Mouse (Mus musculus) kidney, embryonic 14.5 days (tissue): ENCODE measurements around the gene Sema4c. TPM values are rescaled to one million over a fixed set of nuclear protein-coding genes. Genes with fewer than 3 reads are reported as not detected.
"Not testable (repeated sequence)": the region's sequence is repeated elsewhere in the genome, so short reads cannot be mapped to it uniquely, and the experiment has no call there.

Source experiments
- ATAC-seq: fragments of 200-750 bp; cut with Nextera tagmentation; 2 replicates; pipeline ENCODE4 v1.8.0; 2017; ENCODE audit warnings: moderate number of reproducible peaks, mild to moderate bottlenecking, moderate TSS enrichment, moderate library complexity; ENCODE audit not compliant: low FRiP score, low TSS enrichment
- H3K27ac ChIP-seq: fragments of 300-500 bp; sonication (generic); 2 replicates; pipeline ENCODE4 v1.5.1; 2014; ENCODE audit warnings: low read depth, mild to moderate bottlenecking, low read length, moderate library complexity, mixed read lengths
- H3K27me3 ChIP-seq: fragments of 300-500 bp; sonication (generic); 2 replicates; pipeline ENCODE4 v1.6.1; 2014; ENCODE audit warnings: mild to moderate bottlenecking, low read length; ENCODE audit not compliant: control insufficient read depth, insufficient read depth
- H3K36me3 ChIP-seq: fragments of 300-500 bp; sonication (generic); 2 replicates; pipeline ENCODE4 v1.6.1; 2014; ENCODE audit warnings: low read length, mixed read lengths; ENCODE audit not compliant: control insufficient read depth, insufficient read depth
- H3K4me1 ChIP-seq: fragments of 300-500 bp; sonication (generic); 2 replicates; pipeline ENCODE4 v1.6.1; 2014; ENCODE audit warnings: low read length, mixed read lengths; ENCODE audit not compliant: control insufficient read depth, insufficient read depth
- H3K4me2 ChIP-seq: fragments of 300-500 bp; sonication (generic); replicated peaks from 2 replicates; pipeline ENCODE4 v1.6.1; 2014; ENCODE audit warnings: low read depth, mild to moderate bottlenecking, low read length
- H3K4me3 ChIP-seq: fragments of 300-500 bp; sonication (generic); 2 replicates; pipeline ENCODE4 v1.5.1; 2014; ENCODE audit warnings: mild to moderate bottlenecking, low read length
- H3K9ac ChIP-seq: fragments of 300-500 bp; sonication (generic); 2 replicates; pipeline ENCODE4 v1.6.1; 2014; ENCODE audit warnings: low read depth, mild to moderate bottlenecking, low read length, moderate library complexity
- H3K9me3 ChIP-seq: fragments of 300-500 bp; sonication (generic); 2 replicates; pipeline ENCODE4 v1.6.1; 2016; ENCODE audit warnings: low read length; ENCODE audit not compliant: control insufficient read depth
- WGBS: fragments of 180-500 bp; shearing (Covaris S2); extraction: QIAGEN DNeasy Blood & Tissue Kit; methylation state at CpG from one replicate; pipeline ENCODE4 v1.1.7; 2014; 5-methylcytosine and 5-hydroxymethylcytosine counted together
- polyA plus RNA-seq: library from polyadenylated mRNA; unstranded; fragments of >200 nt; fragmentation: Nextera tagmentation; extraction: Ambion mirVana; gene quantifications from 2 replicates; pipeline ENCODE4 v1.2.1, GENCODE M21; 2014

Gene Sema4c
- polyA plus RNA-seq, 1 experiment from 2014 or later = 4.8 TPM

DNA sequence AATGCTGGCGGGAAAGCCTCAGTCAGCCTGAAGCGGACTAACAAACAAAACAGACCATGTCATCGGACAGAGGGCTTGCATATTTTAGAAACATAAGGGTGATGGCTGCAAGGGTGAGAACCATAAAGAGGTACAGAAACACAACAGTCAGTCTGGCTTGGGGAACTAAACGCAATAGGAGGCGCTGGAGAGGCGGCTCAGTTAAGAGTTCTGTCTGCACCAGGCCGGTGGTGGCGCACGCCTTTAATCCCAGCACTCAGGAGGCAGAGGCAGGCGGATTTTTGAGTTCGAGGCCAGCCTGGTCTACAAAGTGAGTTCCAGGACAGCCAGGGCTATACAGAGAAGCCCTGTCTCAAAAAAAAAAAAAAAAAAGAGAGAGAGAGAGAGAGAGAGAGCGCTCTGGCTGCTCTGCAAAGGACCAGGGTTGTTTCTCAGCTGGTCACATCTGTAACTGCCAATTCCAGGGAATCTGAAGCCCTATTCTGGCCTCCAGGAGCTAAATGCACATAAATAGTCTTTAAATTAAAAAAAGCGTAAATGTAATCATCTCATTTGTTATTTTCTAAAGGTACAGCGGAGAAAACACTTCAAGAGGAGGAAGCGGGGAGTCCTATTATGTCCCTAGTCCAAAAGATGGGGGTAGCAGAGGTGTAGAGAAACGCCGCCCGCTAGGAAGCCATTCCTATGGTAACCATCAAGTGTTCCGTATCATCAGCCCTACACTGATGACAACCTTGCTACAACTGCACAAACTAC is 12.1 kb downstream of the Sema4c start:
- H3K4me3 ChIP-seq = peak overlapping the region; percentile 73
- peaks cover 25% of the 10 kb centered on the region for H3K4me1 ChIP-seq
- ATAC-seq = no peak
- H3K27me3 ChIP-seq = no peaks in the 10 kb centered on the region
- H3K36me3 ChIP-seq = peaks cover 35% of the 10 kb centered on the region
- no peak overlapping the region for H3K27ac ChIP-seq
- H3K9me3 ChIP-seq = no peaks in the 10 kb centered on the region
- H3K9ac ChIP-seq = no peak overlapping the region; the same call in 1 of the 2 replicates
- peak overlapping the region; percentile 80 for H3K4me2 ChIP-seq
- WGBS = 75% methylated on average over 18 of the region's 19 CpGs

DNA sequence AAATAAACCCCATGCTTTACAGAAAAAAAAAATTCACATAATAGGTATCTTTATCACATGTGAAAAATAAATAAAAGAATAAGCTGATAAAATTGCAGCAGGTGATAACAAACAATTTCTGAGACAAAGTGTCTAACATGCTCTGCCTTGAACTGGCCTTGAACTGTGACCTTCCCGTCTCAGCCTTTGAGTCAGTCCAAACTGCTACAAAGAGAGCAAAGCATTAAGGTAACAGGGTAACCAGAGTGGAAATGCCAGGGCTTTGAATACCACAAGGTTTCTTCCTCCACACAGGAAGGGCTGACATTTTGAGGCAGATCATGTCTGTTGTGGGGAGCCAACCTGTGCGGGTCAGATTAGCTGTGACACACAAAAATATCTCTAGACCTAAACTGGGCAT is 12.8 kb downstream of the Sema4c start:
- Histone ChIP-seq H3K36me3 (peaks cover 34% of the 10 kb centered on the region), H3K9me3 (no peaks in the 10 kb centered on the region), H3K4me2 (no peak overlapping the region), H3K27me3 (no peaks in the 10 kb centered on the region), H3K4me3 (no peak overlapping the region), H3K27ac (no peak overlapping the region), H3K9ac (no peak overlapping the region), H3K4me1 (peaks cover 25% of the 10 kb centered on the region)
- WGBS = 75% methylated on average over 2 of the region's 2 CpGs
- ATAC-seq = no peak

DNA sequence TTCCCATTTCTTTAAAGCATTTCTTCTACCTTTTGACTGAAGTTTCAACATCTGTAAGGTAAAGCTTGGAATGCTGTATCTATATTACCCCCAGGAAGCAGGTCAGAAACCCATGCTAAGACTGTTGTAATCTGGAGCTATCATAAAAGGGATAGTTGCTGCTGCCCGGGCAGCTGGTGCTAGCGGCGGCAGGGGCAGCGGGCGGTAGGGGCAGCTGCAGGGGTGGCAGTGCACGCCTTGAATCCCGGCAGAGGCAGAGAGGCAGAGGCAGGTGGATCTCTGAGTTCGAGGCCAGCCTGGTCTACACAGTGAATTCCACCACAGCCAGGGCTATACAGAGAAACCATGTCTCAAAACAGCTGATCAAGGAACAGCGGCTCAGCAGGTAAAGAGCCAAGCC is 15.2 kb downstream of the Sema4c start:
- Histone ChIP-seq H3K27me3 (no peaks in the 10 kb centered on the region), H3K9me3 (no peaks in the 10 kb centered on the region), H3K4me3 (no peak overlapping the region), H3K9ac (no peak overlapping the region), H3K4me2 (no peak overlapping the region), H3K27ac (no peak overlapping the region), H3K36me3 (peaks cover 34% of the 10 kb centered on the region), H3K4me1 (peaks cover 9% of the 10 kb centered on the region)
- 91% methylated on average over 9 of the region's 9 CpGs for WGBS
- no peak for ATAC-seq

DNA sequence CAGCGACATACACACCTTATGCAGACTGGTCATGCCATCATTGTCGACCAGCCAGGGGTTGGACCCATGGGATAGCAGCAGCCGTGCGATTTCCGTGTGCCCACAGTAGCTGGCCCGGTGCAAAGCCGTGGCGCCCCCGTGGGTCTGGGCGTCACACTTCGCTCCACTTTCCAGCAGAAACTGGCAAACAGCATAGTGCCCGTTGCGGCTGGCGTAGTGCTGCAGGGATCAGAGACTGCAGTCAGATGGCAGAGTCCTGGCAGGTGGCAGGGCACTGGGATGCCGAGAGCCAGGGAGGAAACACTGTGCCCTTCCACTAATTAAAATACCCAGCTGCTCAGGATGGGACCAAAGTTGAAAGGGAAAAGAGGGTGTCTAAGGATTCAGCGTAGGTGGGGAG is 16.3 kb downstream of the Sema4c start:
- H3K27me3 ChIP-seq = no peaks in the 10 kb centered on the region
- 0 out of 2 replicates have a peak, but pooled peaks cover 3% of the 10 kb centered on the region for H3K4me1 ChIP-seq
- H3K4me3 ChIP-seq = no peak overlapping the region
- H3K4me2 ChIP-seq = no peak overlapping the region
- peaks cover 38% of the 10 kb centered on the region for H3K36me3 ChIP-seq
- 97% methylated on average over 16 of the region's 16 CpGs for WGBS
- no peaks in the 10 kb centered on the region for H3K9me3 ChIP-seq
- no peak for ATAC-seq
- H3K27ac ChIP-seq = no peak overlapping the region
- H3K9ac ChIP-seq = no peak overlapping the region

DNA sequence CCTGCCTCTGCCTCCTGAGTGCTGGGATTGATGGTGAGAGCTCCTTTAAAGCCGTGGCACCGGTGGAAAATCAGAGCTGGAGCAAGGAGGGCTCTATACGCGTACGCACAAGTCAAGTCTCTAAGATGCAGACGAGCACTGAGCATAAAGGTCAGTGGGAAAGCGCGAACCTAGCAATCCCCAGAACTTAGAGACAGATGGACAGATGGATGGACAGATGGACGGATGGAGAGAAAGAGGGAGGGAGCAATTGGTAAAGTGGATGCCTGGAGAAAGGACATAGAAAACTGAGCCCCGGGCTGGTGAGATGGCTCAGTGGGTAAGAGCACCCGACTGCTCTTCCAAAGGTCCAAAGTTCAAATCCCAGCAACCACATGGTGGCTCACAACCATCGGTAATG is 17.3 kb downstream of the Sema4c start:
- no peak overlapping the region for H3K9ac ChIP-seq
- 0 out of 2 replicates have a peak, but pooled peaks cover 3% of the 10 kb centered on the region for H3K4me1 ChIP-seq
- WGBS = 94% methylated on average over 12 of the region's 12 CpGs
- H3K4me3 ChIP-seq = no peak overlapping the region
- no peaks in the 10 kb centered on the region for H3K9me3 ChIP-seq
- no peak overlapping the region for H3K27ac ChIP-seq
- H3K36me3 ChIP-seq = peaks cover 38% of the 10 kb centered on the region
- no peak for ATAC-seq
- no peak overlapping the region for H3K4me2 ChIP-seq
- no peaks in the 10 kb centered on the region for H3K27me3 ChIP-seq

DNA sequence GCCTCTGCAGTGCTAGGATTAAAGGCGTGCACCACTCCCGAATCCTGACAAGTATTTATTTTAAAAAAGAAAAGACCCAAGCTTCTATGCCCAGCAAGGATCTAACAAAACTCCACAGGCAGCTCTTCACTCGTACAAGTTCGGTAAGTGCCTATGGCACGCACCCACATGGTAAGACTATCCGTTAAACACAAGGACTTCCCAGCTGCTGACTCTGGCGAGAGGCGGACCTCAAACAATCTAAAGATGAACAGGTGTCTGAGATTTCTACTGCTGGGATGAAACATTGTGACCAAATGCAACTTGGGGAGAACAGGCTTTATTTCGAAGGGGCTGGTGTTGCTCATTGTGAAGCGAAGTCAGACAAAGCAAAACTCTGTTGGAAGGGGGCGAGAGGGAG is 18.0 kb downstream of the Sema4c start:
- 91% methylated on average over 11 of the region's 11 CpGs for WGBS
- ATAC-seq = no peak
- no peak overlapping the region for H3K4me3 ChIP-seq
- no peak overlapping the region for H3K4me2 ChIP-seq
- peaks cover 38% of the 10 kb centered on the region for H3K36me3 ChIP-seq
- no peaks in the 10 kb centered on the region for H3K27me3 ChIP-seq
- no peaks in the 10 kb centered on the region for H3K9me3 ChIP-seq
- no peak overlapping the region for H3K9ac ChIP-seq
- H3K4me1 ChIP-seq = no peaks in the 10 kb centered on the region
- no peak overlapping the region for H3K27ac ChIP-seq

DNA sequence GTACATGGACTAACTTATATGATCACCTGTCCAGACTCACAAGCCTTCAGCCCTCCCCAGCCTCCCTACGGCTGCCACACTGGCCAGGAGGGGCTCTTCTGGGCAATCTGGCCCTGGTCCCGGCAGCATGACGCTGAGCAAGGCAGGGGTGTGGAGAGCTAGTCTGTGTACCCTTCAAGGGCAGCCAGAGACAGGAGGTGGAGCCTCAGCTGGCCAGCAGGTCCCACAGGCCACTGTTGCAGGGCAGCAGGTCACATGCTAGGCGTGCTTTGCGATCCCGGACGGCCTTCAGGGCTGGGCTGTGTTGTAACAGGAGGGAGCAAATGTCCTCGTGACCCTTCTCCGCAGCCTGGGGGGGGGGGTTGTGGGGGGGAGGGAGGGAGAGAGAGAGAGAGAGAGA is 19.0 kb downstream of the Sema4c start, which contains the start of gene Gm42417:
Gene Gm42417, minus strand, starts transcription at position 244 of the 400 bp plus-strand sequence.
- no peak within 1 kb of the TSS for H3K4me3 ChIP-seq
- ATAC-seq = no peak; the same call in 1 of the 2 replicates
- no peaks in the 10 kb centered on the region for H3K27me3 ChIP-seq
- no peaks in the 10 kb centered on the region for H3K9me3 ChIP-seq
- whole genome bisulfite sequencing = 41% methylated on average over 9 of the region's 9 CpGs
- H3K27ac ChIP-seq = no peak within 1 kb of the TSS
- H3K9ac ChIP-seq = no peak within 1 kb of the TSS
- H3K4me1 ChIP-seq = no peaks in the 10 kb centered on the region
- peaks cover 38% of the 10 kb centered on the region for H3K36me3 ChIP-seq
- H3K4me2 ChIP-seq = no peak within 1 kb of the TSS

DNA sequence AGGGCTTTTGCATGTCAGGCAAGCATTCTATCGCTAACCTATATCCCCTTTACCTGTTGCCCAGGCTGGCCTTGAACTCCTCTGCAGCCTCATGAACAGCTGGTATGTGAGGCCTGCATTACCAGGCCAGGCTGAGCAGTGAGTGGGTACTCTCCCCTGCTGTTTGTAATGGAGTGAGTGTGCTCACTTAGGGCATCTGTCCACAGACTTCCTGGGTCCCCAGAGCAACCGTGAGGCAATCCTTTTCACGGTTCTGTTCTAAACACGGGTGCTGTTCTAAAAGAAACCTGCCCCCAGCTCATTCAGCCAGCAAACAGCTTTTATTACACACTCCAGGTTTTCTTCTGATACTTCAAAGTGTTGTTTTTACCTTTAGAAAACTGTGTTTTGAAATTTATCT is 19.4 kb downstream of the Sema4c start:
- H3K27ac ChIP-seq = no peak overlapping the region
- no peaks in the 10 kb centered on the region for H3K4me1 ChIP-seq
- H3K27me3 ChIP-seq = no peaks in the 10 kb centered on the region
- ATAC-seq = no peak
- 83% methylated on average over 4 of the region's 4 CpGs for WGBS
- H3K36me3 ChIP-seq = peaks cover 38% of the 10 kb centered on the region
- H3K9ac ChIP-seq = no peak overlapping the region
- H3K4me2 ChIP-seq = no peak overlapping the region
- no peak overlapping the region for H3K4me3 ChIP-seq
- H3K9me3 ChIP-seq = no peaks in the 10 kb centered on the region

DNA sequence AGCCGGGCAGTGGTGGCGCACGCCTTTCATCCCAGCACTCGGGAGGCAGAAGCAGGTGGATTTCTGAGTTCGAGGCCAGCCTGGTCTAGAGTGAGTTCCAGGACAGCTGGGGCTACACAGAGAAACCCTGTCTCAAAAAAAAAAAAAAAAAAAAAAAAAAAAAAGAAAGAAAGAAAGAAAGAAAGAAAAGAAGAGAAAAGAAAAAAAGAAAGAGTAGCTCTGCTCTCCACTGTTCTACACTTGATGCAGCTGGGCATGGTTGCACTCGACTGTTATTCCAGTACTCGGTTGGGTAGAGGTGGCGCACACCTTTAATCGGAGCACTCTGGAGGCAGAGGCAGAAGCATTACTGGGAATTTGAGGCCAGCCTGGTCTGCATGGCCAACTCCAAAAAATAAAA is 21.4 kb downstream of the Sema4c start, which contains the start of gene Ankrd23:
Gene Ankrd23, minus strand, starts transcription at position 101 of the 400 bp plus-strand sequence.
- H3K27me3 ChIP-seq, H3K4me3 ChIP-seq, ATAC-seq, H3K4me1 ChIP-seq, H3K4me2 ChIP-seq, H3K27ac ChIP-seq, H3K9me3 ChIP-seq, H3K9ac ChIP-seq: not testable (repeated sequence)
- H3K36me3 ChIP-seq = peaks cover 39% of the 10 kb centered on the region
- 93% methylated on average over 9 of the region's 9 CpGs for WGBS
